Mouse (Mus musculus) hindbrain, embryonic 11.5 days (tissue): ENCODE results near the gene Pspn. TPM values are rescaled to one million over a fixed set of nuclear protein-coding genes. Genes with fewer than 3 reads are reported as not detected.

ENCODE experiments used
- ATAC-seq: fragments of 200-750 bp; cut with Nextera tagmentation; 2 replicates; pipeline ENCODE4 v1.8.0; 2017; ENCODE audit warnings: mild to moderate bottlenecking, moderate TSS enrichment, moderate library complexity; ENCODE audit not compliant: low FRiP score
- DNase-seq: peaks from one replicate; pipeline ENCODE4 v3.0.0-alpha.2; 2015; ENCODE audit warnings: low spot score
- H3K27ac ChIP-seq: fragments of 300-500 bp; sonication (generic); 2 replicates; pipeline ENCODE4 v1.5.1; 2014; ENCODE audit warnings: mild to moderate bottlenecking, low read depth, low read length
- H3K27me3 ChIP-seq: fragments of 300-500 bp; sonication (generic); 2 replicates; pipeline ENCODE4 v1.6.1; 2014; ENCODE audit warnings: mild to moderate bottlenecking, low read length, moderate library complexity, mixed read lengths; ENCODE audit not compliant: control insufficient read depth, insufficient read depth
- H3K36me3 ChIP-seq: fragments of 300-500 bp; sonication (generic); 2 replicates; pipeline ENCODE4 v1.6.1; 2014; ENCODE audit warnings: mild to moderate bottlenecking, low read length, moderate library complexity, mixed read lengths; ENCODE audit not compliant: control insufficient read depth, insufficient read depth
- H3K4me1 ChIP-seq: fragments of 300-500 bp; sonication (generic); replicated peaks from 2 replicates; pipeline ENCODE4 v1.6.1; 2014; ENCODE audit warnings: low read length, mixed read lengths; ENCODE audit not compliant: control insufficient read depth, insufficient read depth
- H3K4me2 ChIP-seq: fragments of 300-500 bp; sonication (generic); replicated peaks from 2 replicates; pipeline ENCODE4 v1.6.1; 2014; ENCODE audit warnings: mild to moderate bottlenecking, low read depth, low read length
- H3K4me3 ChIP-seq: fragments of 300-500 bp; sonication (generic); 2 replicates; pipeline ENCODE4 v1.5.1; 2014; ENCODE audit warnings: low read depth, low read length
- H3K9ac ChIP-seq: fragments of 300-500 bp; sonication (generic); 2 replicates; pipeline ENCODE4 v1.6.1; 2014; ENCODE audit warnings: low read depth, low read length
- H3K9me3 ChIP-seq: fragments of 300-500 bp; sonication (generic); 2 replicates; pipeline ENCODE4 v1.6.1; 2016; ENCODE audit warnings: low read length; ENCODE audit not compliant: control insufficient read depth
- WGBS: fragments of 180-500 bp; shearing (Covaris S2); extraction: QIAGEN DNeasy Blood & Tissue Kit; methylation state at CpG from one replicate; pipeline ENCODE4 v1.1.7; 2014; 5-methylcytosine and 5-hydroxymethylcytosine counted together
- polyA plus RNA-seq: library from polyadenylated mRNA; unstranded; fragments of >200 nt; fragmentation: Nextera tagmentation; extraction: Ambion mirVana; gene quantifications from 2 replicates; pipeline ENCODE4 v1.2.1, GENCODE M21; 2014

The Pspn gene
- polyA plus RNA-seq: 0.36 TPM in 1 of 2 replicates, not detected in the other

DNA sequence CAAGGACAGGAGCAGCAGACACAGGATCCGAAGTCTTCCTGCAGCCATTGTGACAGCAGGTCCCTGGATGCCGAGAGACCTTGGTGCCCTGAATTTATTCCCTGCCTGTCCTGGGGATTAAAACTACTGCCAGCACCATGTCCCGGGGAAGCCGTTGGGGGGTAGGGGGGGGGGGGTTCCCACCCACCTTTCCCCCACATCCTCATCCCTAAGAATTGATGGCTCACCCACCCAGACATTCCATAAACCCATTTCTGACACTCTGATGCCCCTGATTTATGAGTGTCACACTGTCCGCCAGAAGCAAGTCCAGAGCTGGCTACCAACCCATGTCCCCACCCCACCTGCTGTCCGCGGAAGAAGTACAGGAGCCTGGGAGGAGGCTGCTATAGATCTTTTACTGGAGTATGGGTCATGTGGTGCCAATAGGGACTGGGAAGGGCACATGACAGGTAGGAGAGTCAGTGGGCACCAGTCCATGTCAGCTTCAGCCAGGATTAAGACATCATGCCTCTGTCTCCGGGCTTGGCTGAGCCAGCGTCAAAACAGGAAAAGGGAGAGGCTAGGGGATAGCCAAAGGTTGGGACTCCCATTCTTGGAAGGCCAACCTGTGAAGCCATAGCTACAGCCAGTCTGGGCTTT lies at the start of gene Pspn:
Gene Pspn, minus strand, starts transcription at position 51 of the 642 bp plus-strand sequence.
- no peaks in the 10 kb centered on the region for H3K9me3 ChIP-seq
- WGBS: 83% methylated on average over 9 of the region's 9 CpGs
- H3K4me1 ChIP-seq: peaks cover 5% of the 10 kb centered on the region; the same call in 1 of the 2 replicates
- no peak within 1 kb of the TSS for H3K27ac ChIP-seq
- H3K9ac ChIP-seq: no peak within 1 kb of the TSS
- no peak within 1 kb of the TSS for H3K4me3 ChIP-seq
- H3K36me3 ChIP-seq: peaks cover 12% of the 10 kb centered on the region
- H3K27me3 ChIP-seq: no peaks in the 10 kb centered on the region
- no peak for ATAC-seq
- DNase-seq: no peak
- H3K4me2 ChIP-seq: no peak within 1 kb of the TSS

DNA sequence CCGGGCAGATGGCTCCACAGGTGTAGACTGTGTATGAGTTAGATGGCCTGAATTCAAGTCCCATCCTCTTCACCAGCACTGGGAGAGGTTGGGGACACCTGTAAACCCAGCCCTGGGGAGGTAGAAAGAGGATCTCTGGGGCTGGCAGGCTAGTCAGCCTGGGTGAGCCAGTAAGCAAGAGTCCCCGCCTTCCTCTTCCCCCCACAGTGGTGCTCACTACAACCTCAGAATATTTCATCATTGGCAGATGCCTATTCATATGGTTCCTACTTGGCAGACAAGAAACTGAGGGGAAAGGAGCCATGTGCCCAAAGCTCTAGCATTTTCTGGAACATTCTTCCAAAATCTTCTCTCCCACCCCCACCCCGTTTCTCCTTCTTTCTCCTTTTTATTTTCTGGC lies 49.0 kb upstream of the Pspn start:
- 95% methylated on average over 3 of the region's 3 CpGs for WGBS
- DNase-seq: no peak
- H3K9me3 ChIP-seq: no peaks in the 10 kb centered on the region
- ATAC-seq: no peak
- no peaks in the 10 kb centered on the region for H3K36me3 ChIP-seq
- no peak overlapping the region for H3K9ac ChIP-seq
- no peak overlapping the region for H3K4me3 ChIP-seq
- H3K4me1 ChIP-seq: no peaks in the 10 kb centered on the region
- H3K4me2 ChIP-seq: no peak overlapping the region
- no peak overlapping the region for H3K27ac ChIP-seq
- no peaks in the 10 kb centered on the region for H3K27me3 ChIP-seq

GRCm38 (mm10) chr17:57047406-57047805 lies 47.6 kb upstream of the Pspn start:
- peak; percentile 48; the same call in 1 of the 2 replicates for ATAC-seq
- no peak for DNase-seq
- H3K4me3 ChIP-seq: no peak overlapping the region
- 42% methylated on average over 5 of the region's 5 CpGs for WGBS
- no peaks in the 10 kb centered on the region for H3K36me3 ChIP-seq
- H3K27me3 ChIP-seq: no peaks in the 10 kb centered on the region
- H3K27ac ChIP-seq: no peak overlapping the region
- H3K9me3 ChIP-seq: no peaks in the 10 kb centered on the region
- no peaks in the 10 kb centered on the region for H3K4me1 ChIP-seq
- no peak overlapping the region for H3K9ac ChIP-seq
- no peak overlapping the region for H3K4me2 ChIP-seq

DNA sequence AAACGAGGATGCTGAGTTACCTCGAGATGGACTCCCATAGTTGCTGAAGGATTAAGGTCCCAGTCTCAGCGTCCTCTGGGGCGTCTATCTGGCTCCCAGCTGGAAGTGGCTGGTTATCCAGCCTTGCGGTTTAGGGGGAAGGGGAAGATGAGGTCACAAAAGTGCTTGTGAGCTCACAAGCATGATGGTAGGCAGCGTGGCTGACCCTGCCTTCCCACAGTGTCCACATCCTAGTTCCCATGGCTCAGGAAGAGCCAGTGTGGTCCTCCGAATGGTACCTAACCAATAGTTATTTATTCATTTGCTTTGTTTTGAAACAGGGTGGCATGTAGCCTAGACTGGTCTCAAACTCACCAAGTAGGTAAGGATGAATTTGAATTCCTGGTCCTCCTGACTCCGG lies 41.7 kb upstream of the Pspn start, which contains the start of gene Slc25a41:
Gene Slc25a41, minus strand, starts transcription at position 101 of the 400 bp plus-strand sequence.
- no peak within 1 kb of the TSS for H3K9ac ChIP-seq
- 79% methylated on average over 8 of the region's 8 CpGs for WGBS
- DNase-seq (no peak), ATAC-seq (no peak)
- H3K4me1 ChIP-seq: no peaks in the 10 kb centered on the region
- no peaks in the 10 kb centered on the region for H3K36me3 ChIP-seq
- H3K27me3 ChIP-seq: peaks cover 2% of the 10 kb centered on the region
- no peak within 1 kb of the TSS for H3K27ac ChIP-seq
- no peak within 1 kb of the TSS for H3K4me2 ChIP-seq
- no peak within 1 kb of the TSS for H3K4me3 ChIP-seq
- no peaks in the 10 kb centered on the region for H3K9me3 ChIP-seq

DNA sequence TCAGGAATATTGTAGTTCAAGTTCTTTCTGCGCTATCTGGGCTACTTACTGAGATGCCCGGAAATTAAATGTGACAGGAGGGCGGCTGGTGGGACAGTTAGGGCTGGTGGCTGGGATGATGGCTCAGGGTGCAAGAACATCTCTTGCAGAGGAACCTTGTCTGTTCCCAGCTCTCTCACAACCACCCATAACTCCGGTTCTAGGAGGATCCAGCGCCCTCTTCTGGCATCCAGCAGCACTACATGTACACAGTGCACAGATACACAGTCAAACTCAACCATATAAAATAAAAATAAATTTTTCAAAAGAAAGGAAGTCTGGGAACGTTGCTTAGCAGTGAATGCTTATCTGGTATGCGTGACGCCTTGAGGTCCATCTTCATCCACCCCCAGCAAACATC lies 39.2 kb upstream of the Pspn start:
- WGBS: 42% methylated on average over 8 of the region's 8 CpGs
- no peak overlapping the region for H3K27ac ChIP-seq

GRCm38 (mm10) chr17:57032854-57033253 lies 33.0 kb upstream of the Pspn start:
- Histone ChIP-seq H3K9ac (no peak overlapping the region; the same call in 1 of the 2 replicates), H3K36me3 (peaks cover under 1% of the 10 kb centered on the region; the same call in 1 of the 2 replicates), H3K27me3 (no peaks in the 10 kb centered on the region; the same call in 1 of the 2 replicates), H3K4me2 (peak overlapping the region; percentile 57; the same call in 1 of the 2 replicates), H3K4me1 (peaks cover 9% of the 10 kb centered on the region), H3K27ac (no peak overlapping the region), H3K4me3 (no peak overlapping the region; the same call in 1 of the 2 replicates), H3K9me3 (no peaks in the 10 kb centered on the region)
- ATAC-seq (no peak), DNase-seq (no peak)
- WGBS: 89% methylated on average over 4 of the region's 4 CpGs

More for the DNA sequence above, 39.2 kb upstream of the Pspn start:
- no peak overlapping the region for H3K9ac ChIP-seq
- no peaks in the 10 kb centered on the region for H3K36me3 ChIP-seq
- no peaks in the 10 kb centered on the region for H3K9me3 ChIP-seq
- H3K27me3 ChIP-seq: peaks cover 2% of the 10 kb centered on the region
- H3K4me1 ChIP-seq: no peaks in the 10 kb centered on the region
- no peak for DNase-seq
- no peak overlapping the region for H3K4me2 ChIP-seq
- no peak for ATAC-seq
- H3K4me3 ChIP-seq: no peak overlapping the region

DNA sequence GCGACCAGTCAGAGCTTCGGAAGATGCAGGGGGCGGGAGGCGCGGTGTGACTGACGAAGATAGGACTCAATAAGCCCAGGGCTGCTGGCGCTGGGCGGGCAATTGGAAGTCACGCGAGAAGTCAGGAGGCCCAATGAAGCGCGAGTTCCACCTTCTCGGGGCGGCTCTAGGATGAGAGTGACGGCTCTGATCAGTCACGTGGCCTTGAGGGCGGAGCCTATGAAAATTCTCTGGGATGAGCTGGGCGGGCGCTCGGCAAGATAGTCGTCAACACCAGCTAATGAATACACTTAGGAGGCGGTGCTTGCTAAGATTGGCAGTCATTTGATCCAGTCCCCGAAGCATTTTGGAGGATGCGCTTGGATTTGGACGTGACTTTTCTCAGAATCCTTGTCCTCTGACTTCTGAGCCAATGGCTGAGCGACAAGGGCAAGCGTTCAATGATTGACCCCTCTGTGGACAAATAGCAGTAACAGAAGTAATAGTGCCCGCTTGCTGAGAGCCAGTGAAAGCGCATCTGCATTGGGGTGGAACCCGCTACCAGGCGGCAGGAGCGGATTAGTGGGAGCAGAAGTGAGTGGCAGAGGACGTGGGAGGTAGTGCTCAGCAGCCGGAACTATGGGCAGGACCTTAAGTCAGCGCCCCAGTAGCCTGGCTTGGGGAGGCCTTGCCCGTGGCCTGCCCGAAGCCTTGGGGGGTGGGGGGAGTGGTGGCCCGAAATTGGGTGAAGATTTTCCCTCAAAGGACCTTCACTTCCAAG lies 32.0 kb upstream of the Pspn start:
- DNase-seq (peak; percentile 99), ATAC-seq (peak; percentile 99)
- Histone ChIP-seq H3K27me3 (no peaks in the 10 kb centered on the region), H3K9ac (peak overlapping the region; percentile 61), H3K27ac (peak overlapping the region; percentile 72), H3K4me1 (peaks cover 9% of the 10 kb centered on the region), H3K4me2 (peak overlapping the region; percentile 57), H3K9me3 (no peaks in the 10 kb centered on the region), H3K36me3 (peaks cover 3% of the 10 kb centered on the region; the same call in 1 of the 2 replicates), H3K4me3 (peak overlapping the region; percentile 78)
- WGBS: under 1% methylated on average over 38 of the region's 38 CpGs

DNA sequence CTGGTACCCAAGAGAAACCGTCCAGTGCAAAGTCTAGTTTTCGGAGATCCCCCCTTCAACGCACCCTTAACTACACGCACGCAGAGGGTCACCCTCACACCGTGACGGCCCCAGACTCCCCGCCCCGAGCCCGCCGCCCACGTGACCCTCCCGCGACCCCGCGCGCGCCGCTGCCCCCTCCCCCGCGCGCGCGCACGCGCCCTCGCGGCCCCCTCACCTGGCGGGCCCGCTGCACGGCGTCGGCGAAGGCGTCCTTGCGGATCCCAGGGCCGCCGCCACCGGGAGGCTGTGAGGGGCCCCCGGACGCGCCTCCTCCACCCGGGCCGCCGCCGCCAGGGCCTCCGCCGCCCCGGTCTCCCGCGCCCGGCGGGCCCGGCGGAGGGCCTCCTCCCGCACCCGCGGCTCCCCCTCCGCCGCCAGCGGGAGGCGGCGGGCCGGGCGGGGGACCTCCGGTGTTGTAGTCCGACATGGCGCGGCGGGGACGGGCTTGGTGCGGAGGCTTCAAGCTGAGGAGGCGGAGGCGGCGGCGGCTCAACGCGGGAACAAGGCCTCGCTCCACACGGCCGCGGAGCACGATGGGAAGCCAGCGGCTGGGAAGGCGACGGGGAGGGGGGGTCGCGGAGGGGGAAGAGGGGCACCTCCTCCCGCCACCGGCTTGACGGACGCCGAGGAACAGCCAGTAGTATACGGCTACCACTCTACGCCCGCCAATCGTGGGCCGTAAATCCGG lies 31.3 kb upstream of the Pspn start, which contains the start of gene Khsrp:
Gene Khsrp, minus strand, starts transcription at position 592 of the 730 bp plus-strand sequence.
- ATAC-seq: 0 out of 2 replicates have a peak, but pooled peaks have one; percentile 1
- WGBS: under 1% methylated on average over 65 of the region's 99 CpGs
- peaks cover 5% of the 10 kb centered on the region for H3K36me3 ChIP-seq

More for the DNA sequence above, 31.3 kb upstream of the Pspn start, which contains the start of gene Khsrp:
- Histone ChIP-seq H3K4me1 (peaks cover 9% of the 10 kb centered on the region), H3K27me3 (no peaks in the 10 kb centered on the region), H3K9ac (peak within 1 kb of the TSS; percentile 99), H3K4me2 (peak within 1 kb of the TSS; percentile 94), H3K9me3 (no peaks in the 10 kb centered on the region), H3K27ac (peak within 1 kb of the TSS; percentile 90), H3K4me3 (peak within 1 kb of the TSS; percentile 78)
- peak; percentile 69 for DNase-seq
